Mouse (Mus musculus) small intestine, adult 2 months (tissue): Measurements from ENCODE around the gene Pde8b.

Experiments
- CTCF ChIP-seq: fragments of 200-500 bp; IDR thresholded peaks from 2 replicates; pipeline ENCODE4 v1.5.1; 2012; ENCODE audit warnings: low read depth, mild to moderate bottlenecking, control low read depth, inconsistent platforms, low read length, moderate library complexity, mixed read lengths; ENCODE audit not compliant: insufficient replicate concordance, insufficient read length; ENCODE audit errors: extremely low read depth
- POLR2A ChIP-seq: fragments of 200-500 bp; IDR thresholded peaks from 2 replicates; pipeline ENCODE4 v1.6.1; 2012; ENCODE audit warnings: low read depth, mild to moderate bottlenecking, control low read depth, inconsistent platforms, low read length, moderate library complexity

- no peak for TF ChIP-seq POLR2A
- no peak for TF ChIP-seq CTCF
These were observed 10.3 kb upstream of the Pde8b start for GRCm38 (mm10) chr13:95260391-95260790.
